Mouse (Mus musculus): ENCODE results near the gene Hoxc10. TPM values are rescaled to one million over a fixed set of nuclear protein-coding genes. Genes with fewer than 3 reads are reported as not detected.

The Hoxc10 gene
- not detected in 2 replicates for polyA plus RNA-seq (2015; fragmentation: Nextera tagmentation; extraction: Ambion mirVana)

- Histone ChIP-seq H3K4me2 (no peak within 1 kb of the TSS), H3K27me3 (peaks cover 98% of the 10 kb centered on the region), H3K4me3 (replicated peaks) (no peak within 1 kb of the TSS), H3K27ac (no peak within 1 kb of the TSS), H3K9me3 (replicated peaks) (no peaks in the 10 kb centered on the region), H3K36me3 (no peaks in the 10 kb centered on the region), H3K9ac (no peak within 1 kb of the TSS), H3K4me1 (replicated peaks) (0 out of 2 replicates have a peak, but pooled peaks cover 2% of the 10 kb centered on the region)
- DNase-seq (no peak), ATAC-seq (ENCODE audit: low read depth) (no peak)
- 4% methylated on average over 27 of the region's 27 CpGs for WGBS (ENCODE audit: insufficient replicate concordance)
These were observed at the start of gene Hoxc10 for GRCm38 (mm10) chr15:102966776-102967311. Gene Hoxc10 (plus strand): TSS chr15:102966796.

- Histone ChIP-seq H3K4me1 (replicated peaks) (no peaks in the 10 kb centered on the region), H3K27ac (no peak overlapping the region), H3K4me3 (replicated peaks) (no peak overlapping the region), H3K27me3 (peaks cover 94% of the 10 kb centered on the region), H3K36me3 (no peaks in the 10 kb centered on the region), H3K9me3 (replicated peaks) (no peaks in the 10 kb centered on the region), H3K4me2 (no peak overlapping the region), H3K9ac (no peak overlapping the region)
- ATAC-seq (ENCODE audit: low read depth): no peak
- no peak for DNase-seq
- 1% methylated on average over 20 of the region's 20 CpGs for WGBS (ENCODE audit: insufficient replicate concordance)
These were observed 48.5 kb upstream of the Hoxc10 start for GRCm38 (mm10) chr15:102917972-102918572.

GRCm38 (mm10) chr15:102918611-102919265 is 47.9 kb upstream of the Hoxc10 start:
- Histone ChIP-seq H3K27ac (no peak overlapping the region), H3K9me3 (replicated peaks) (no peaks in the 10 kb centered on the region), H3K36me3 (no peaks in the 10 kb centered on the region), H3K4me1 (replicated peaks) (no peaks in the 10 kb centered on the region), H3K27me3 (peaks cover 94% of the 10 kb centered on the region), H3K4me2 (no peak overlapping the region), H3K4me3 (replicated peaks) (no peak overlapping the region), H3K9ac (no peak overlapping the region)
- ATAC-seq (ENCODE audit: low read depth): no peak
- DNase-seq: no peak
- 5% methylated on average over 7 of the region's 7 CpGs for WGBS (ENCODE audit: insufficient replicate concordance)

- Histone ChIP-seq H3K27me3 (peaks cover 97% of the 10 kb centered on the region), H3K4me2 (no peak overlapping the region), H3K9ac (no peak overlapping the region), H3K4me3 (replicated peaks) (no peak overlapping the region), H3K4me1 (replicated peaks) (no peaks in the 10 kb centered on the region), H3K9me3 (replicated peaks) (no peaks in the 10 kb centered on the region), H3K27ac (no peak overlapping the region), H3K36me3 (no peaks in the 10 kb centered on the region)
- 4% methylated on average over 12 of the region's 12 CpGs for WGBS (ENCODE audit: insufficient replicate concordance)
- ATAC-seq (ENCODE audit: low read depth) (no peak), DNase-seq (no peak)
These were observed 47.0 kb upstream of the Hoxc10 start for GRCm38 (mm10) chr15:102919336-102920180.

- Histone ChIP-seq H3K4me3 (replicated peaks) (no peak overlapping the region), H3K4me2 (no peak overlapping the region), H3K9ac (no peak overlapping the region), H3K36me3 (no peaks in the 10 kb centered on the region), H3K9me3 (replicated peaks) (no peaks in the 10 kb centered on the region), H3K4me1 (replicated peaks) (no peaks in the 10 kb centered on the region), H3K27me3 (peaks cover 99% of the 10 kb centered on the region), H3K27ac (no peak overlapping the region)
- WGBS (ENCODE audit: insufficient replicate concordance): 3% methylated on average over 20 of the region's 20 CpGs
- ATAC-seq (ENCODE audit: low read depth): no peak
- no peak for DNase-seq
These were observed 46.0 kb upstream of the Hoxc10 start for GRCm38 (mm10) chr15:102920619-102921018.

GRCm38 (mm10) chr15:102921053-102922011 is 45.3 kb upstream of the Hoxc10 start, which contains the start of gene Hoxc13:
Gene Hoxc13 (plus strand): TSS chr15:102921103.
- no peak within 1 kb of the TSS for H3K4me3 ChIP-seq (replicated peaks)
- H3K27ac ChIP-seq: no peak within 1 kb of the TSS
- no peaks in the 10 kb centered on the region for H3K36me3 ChIP-seq
- ATAC-seq (ENCODE audit: low read depth): no peak
- no peaks in the 10 kb centered on the region for H3K9me3 ChIP-seq (replicated peaks)
- DNase-seq: no peak
- H3K4me1 ChIP-seq (replicated peaks): no peaks in the 10 kb centered on the region
- WGBS (ENCODE audit: insufficient replicate concordance): 3% methylated on average over 84 of the region's 88 CpGs
- H3K9ac ChIP-seq: no peak within 1 kb of the TSS
- peaks cover 99% of the 10 kb centered on the region for H3K27me3 ChIP-seq
- no peak within 1 kb of the TSS for H3K4me2 ChIP-seq

- ATAC-seq (ENCODE audit: low read depth) (no peak), DNase-seq (no peak)
- no peak overlapping the region for H3K4me3 ChIP-seq (replicated peaks)
- H3K4me1 ChIP-seq (replicated peaks): no peaks in the 10 kb centered on the region
- no peak overlapping the region for H3K9ac ChIP-seq
- no peak overlapping the region for H3K4me2 ChIP-seq
- H3K9me3 ChIP-seq (replicated peaks): no peaks in the 10 kb centered on the region
- 2% methylated on average over 24 of the region's 24 CpGs for WGBS (ENCODE audit: insufficient replicate concordance)
- H3K27me3 ChIP-seq: peaks cover 99% of the 10 kb centered on the region
- no peak overlapping the region for H3K27ac ChIP-seq
- H3K36me3 ChIP-seq: no peaks in the 10 kb centered on the region
These were observed 44.6 kb upstream of the Hoxc10 start for GRCm38 (mm10) chr15:102922012-102922362.

GRCm38 (mm10) chr15:102922636-102923500 is 43.7 kb upstream of the Hoxc10 start:
- no peak for DNase-seq
- WGBS (ENCODE audit: insufficient replicate concordance): 12% methylated on average over 6 of the region's 6 CpGs

GRCm38 (mm10) chr15:102927032-102927645 is 39.5 kb upstream of the Hoxc10 start:
- Histone ChIP-seq H3K9ac (no peak overlapping the region), H3K4me1 (replicated peaks) (no peaks in the 10 kb centered on the region), H3K27ac (no peak overlapping the region), H3K4me2 (no peak overlapping the region), H3K27me3 (peaks cover 99% of the 10 kb centered on the region), H3K9me3 (replicated peaks) (no peaks in the 10 kb centered on the region), H3K36me3 (no peaks in the 10 kb centered on the region), H3K4me3 (replicated peaks) (no peak overlapping the region)
- no peak for DNase-seq
- ATAC-seq (ENCODE audit: low read depth): no peak
- 2% methylated on average over 40 of the region's 40 CpGs for WGBS (ENCODE audit: insufficient replicate concordance)

More at GRCm38 (mm10) chr15:102922636-102923500, 43.7 kb upstream of the Hoxc10 start:
- Histone ChIP-seq H3K27me3 (peaks cover 99% of the 10 kb centered on the region), H3K36me3 (no peaks in the 10 kb centered on the region), H3K27ac (no peak overlapping the region), H3K4me3 (replicated peaks) (no peak overlapping the region), H3K4me1 (replicated peaks) (no peaks in the 10 kb centered on the region), H3K9ac (no peak overlapping the region), H3K9me3 (replicated peaks) (no peaks in the 10 kb centered on the region), H3K4me2 (no peak overlapping the region)
- no peak for ATAC-seq (ENCODE audit: low read depth)
